ENCODE assay signal across 24 mouse cellular contexts in genomic region chr17:3491065-3491464, GRCm38 (mm10). TPM values are rescaled to one million over a fixed set of nuclear protein-coding genes. Genes with fewer than 3 reads are reported as not detected.
DNase-seq lines count a peak whose midpoint lies in the region; ATAC-seq lines count a peak whose summit lies in the region.
"Had no signal": no experiment of that assay in that cellular context is flagged by ENCODE, and none has a peak within 500 bp of the region (broad histone marks: within the 10 kb centered on the region; RNA-seq: fewer than 3 reads in every experiment).

No protein-coding gene starts in this region.

- peak; percentile 24 to 45 for DNase-seq in adrenal gland, postnatal 36 days
- no peak for DNase-seq in adrenal gland, postnatal 4 days (ENCODE audit: low spot score in 2 of 2)
- DNase-seq in 416B (ENCODE audit: low read depth) = peak; percentile 88
- no peak for DNase-seq in thymus, postnatal 0 days (ENCODE audit: low spot score)
- DNase-seq in layer of hippocampus, postnatal 10 days (ENCODE audit: low spot score in 2 of 2) = no peak
- DNase-seq in retina, embryonic 14.5 days (ENCODE audit: low spot score) = no peak
- DNase-seq: B cell, adult 2 months; embryo, embryonic 11 days; gastrocnemius, postnatal 36 days; heart, adult 18-20 months; heart, postnatal 10 days; heart, postnatal 4 days had no signal

- peak; percentile 76 for ATAC-seq in common myeloid progenitor, adult 5-6 weeks (replicated peaks; ENCODE audit: low read depth, poor library complexity, severe bottlenecking)
- ATAC-seq in megakaryocyte progenitor cell, adult 5-6 weeks (replicated peaks; ENCODE audit: poor library complexity) = peak; percentile 59
- ATAC-seq: CD4-positive, CD25-positive, alpha-beta regulatory T cell, adult 4 months; forebrain, embryonic 15.5 days; hindbrain, postnatal 0 days had no signal

RNA-seq across cellular contexts. Expression of gene Cldn20, which starts 41.3 kb away (rescaled TPM):
- total RNA-seq in adrenal gland, postnatal 36 days (2021) = 1 to 10 TPM in 1 of 2 experiments, not detected in 1; 1.4 TPM
- under 1 TPM; 0.68 to 0.98 TPM for total RNA-seq in adrenal gland, postnatal 4 days (2021)
- total RNA-seq in common myeloid progenitor, adult 5-6 weeks (2017) = not detected in 2 replicates
- 2.0 TPM in 1 of 2 replicates, not detected in the other for total RNA-seq in megakaryocyte progenitor cell, adult 5-6 weeks (2015)
- total RNA-seq in megakaryocyte progenitor cell, adult 5-6 weeks (2017) = 0.29 and 0.74 TPM in 2 replicates
- polyA plus RNA-seq in thymus, postnatal 0 days (2015; fragmentation: Nextera tagmentation; extraction: Ambion mirVana) = not detected in 2 replicates
- total RNA-seq in layer of hippocampus, postnatal 10 days (2021) = under 1 TPM; 0.74 to 0.98 TPM
- total RNA-seq: G1E; gastrocnemius, adult 8-10 months; gastrocnemius, postnatal 36 days; heart, adult 18-20 months; heart, postnatal 10 days; heart, postnatal 4 days had no signal
- polyA plus RNA-seq: CD4-positive, CD25-positive, alpha-beta regulatory T cell, adult 4 months; embryonic facial prominence, embryonic 11.5 days; erythroblast, embryonic 14.5 days; forebrain, embryonic 10.5 days; G1E; heart, embryonic 10.5 days; heart, embryonic 14.5 days had no signal

Comparison
In these comparisons a context has a peak if more than half of its experiments do, and no peak if none do; other contexts are left out.
1. DNase-seq: peak in adrenal gland, postnatal 36 days (2 of 2) and 416B (single experiment); none in adrenal gland, postnatal 4 days (0 of 2), thymus, postnatal 0 days (single experiment), layer of hippocampus, postnatal 10 days (0 of 2) and retina, embryonic 14.5 days (single experiment).